Mouse (Mus musculus) midbrain, embryonic 14.5 days (tissue): ENCODE measurements around the gene Nrip1. TPM values are rescaled to one million over a fixed set of nuclear protein-coding genes. Genes with fewer than 3 reads are reported as not detected.

Experiments used
- ATAC-seq: fragments of 200-750 bp; cut with Nextera tagmentation; 2 replicates; pipeline ENCODE4 v1.8.0; 2017; ENCODE audit warnings: moderate number of reproducible peaks, moderate library complexity; ENCODE audit not compliant: low FRiP score, low TSS enrichment
- DNase-seq: peaks from one replicate; pipeline ENCODE4 v3.0.0-alpha.2; 2015
- H3K27ac ChIP-seq: fragments of 300-500 bp; sonication (generic); replicated peaks from 2 replicates; pipeline ENCODE4 v1.5.1; 2014; ENCODE audit warnings: mild to moderate bottlenecking, low read depth, low read length, moderate library complexity
- H3K27me3 ChIP-seq: fragments of 300-500 bp; sonication (generic); 2 replicates; pipeline ENCODE4 v1.6.1; 2014; ENCODE audit warnings: low read length, control low read depth, mixed read lengths; ENCODE audit not compliant: control insufficient read depth, insufficient read depth
- H3K36me3 ChIP-seq: fragments of 300-500 bp; sonication (generic); 2 replicates; pipeline ENCODE4 v1.6.1; 2014; ENCODE audit warnings: low read length, control low read depth; ENCODE audit not compliant: control insufficient read depth, insufficient read depth
- H3K4me1 ChIP-seq: fragments of 300-500 bp; sonication (generic); 2 replicates; pipeline ENCODE4 v1.6.1; 2014; ENCODE audit warnings: mild to moderate bottlenecking, antibody characterized with exemption, low read length, control low read depth; ENCODE audit not compliant: control insufficient read depth, insufficient read depth
- H3K4me2 ChIP-seq: fragments of 300-500 bp; sonication (generic); 2 replicates; pipeline ENCODE4 v1.6.1; 2014; ENCODE audit warnings: mild to moderate bottlenecking, low read length, moderate library complexity
- H3K4me3 ChIP-seq: fragments of 300-500 bp; sonication (generic); replicated peaks from 2 replicates; pipeline ENCODE4 v1.5.1; 2014; ENCODE audit warnings: low read depth, low read length
- H3K9ac ChIP-seq: fragments of 300-500 bp; sonication (generic); replicated peaks from 2 replicates; pipeline ENCODE4 v1.6.1; 2014; ENCODE audit warnings: mild to moderate bottlenecking, low read length, moderate library complexity
- H3K9me3 ChIP-seq: fragments of 300-500 bp; sonication (generic); 2 replicates; pipeline ENCODE4 v1.6.1; 2016; ENCODE audit warnings: low read length, control low read depth, mixed read lengths; ENCODE audit not compliant: control insufficient read depth
- WGBS: fragments of 180-500 bp; shearing (Covaris S2); extraction: QIAGEN DNeasy Blood & Tissue Kit; methylation state at CpG from one replicate; pipeline ENCODE4 v1.1.7; 2014; 5-methylcytosine and 5-hydroxymethylcytosine counted together
- polyA plus RNA-seq: library from polyadenylated mRNA; unstranded; fragments of >200 nt; fragmentation: Nextera tagmentation; extraction: Ambion mirVana; gene quantifications from 2 replicates; pipeline ENCODE4 v1.2.1, GENCODE M21; 2014

Nrip1 gene
- polyA plus RNA-seq, 1 experiment from 2014 or later: 34.7 TPM

DNA sequence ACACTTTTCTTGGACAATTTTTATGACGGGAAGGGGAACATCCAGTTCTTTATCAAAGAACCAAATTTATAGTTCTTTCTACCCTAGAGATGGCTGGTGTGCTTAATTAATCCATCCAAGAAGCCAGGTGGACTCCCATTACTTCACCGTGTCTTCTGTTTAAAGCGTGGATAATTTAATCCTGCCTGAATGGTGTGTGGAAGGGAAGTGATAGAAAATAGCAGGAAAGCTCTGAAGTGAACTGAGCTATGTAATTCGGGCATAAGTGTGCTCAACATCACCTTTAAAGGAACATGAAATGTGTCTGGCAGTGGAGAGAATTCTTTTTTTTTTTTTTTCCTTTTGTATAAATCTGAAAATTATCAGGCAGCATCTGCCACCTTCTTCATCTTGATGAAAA, 12.4 kb upstream of the Nrip1 start:
- H3K27me3 ChIP-seq: no peaks in the 10 kb centered on the region
- no peaks in the 10 kb centered on the region for H3K9me3 ChIP-seq
- DNase-seq (no peak), ATAC-seq (no peak)
- H3K9ac ChIP-seq: no peak overlapping the region
- H3K27ac ChIP-seq: no peak overlapping the region
- H3K4me3 ChIP-seq: no peak overlapping the region
- H3K4me2 ChIP-seq: no peak overlapping the region
- 31% methylated on average over 4 of the region's 4 CpGs for WGBS
- H3K36me3 ChIP-seq: no peaks in the 10 kb centered on the region
- H3K4me1 ChIP-seq: no peaks in the 10 kb centered on the region; the same call in 1 of the 2 replicates

- H3K27me3 ChIP-seq: no peaks in the 10 kb centered on the region
- H3K9ac ChIP-seq: no peak overlapping the region
- H3K36me3 ChIP-seq: no peaks in the 10 kb centered on the region
- H3K4me2 ChIP-seq: no peak overlapping the region
- 94% methylated on average over 3 of the region's 3 CpGs for WGBS
- ATAC-seq: no peak
- no peak overlapping the region for H3K27ac ChIP-seq
- DNase-seq: no peak
- H3K9me3 ChIP-seq: no peaks in the 10 kb centered on the region
- no peak overlapping the region for H3K4me3 ChIP-seq
- H3K4me1 ChIP-seq: no peaks in the 10 kb centered on the region
These were observed 3.6 kb upstream of the Nrip1 start for GRCm38 (mm10) chr16:76377211-76377610.

DNA sequence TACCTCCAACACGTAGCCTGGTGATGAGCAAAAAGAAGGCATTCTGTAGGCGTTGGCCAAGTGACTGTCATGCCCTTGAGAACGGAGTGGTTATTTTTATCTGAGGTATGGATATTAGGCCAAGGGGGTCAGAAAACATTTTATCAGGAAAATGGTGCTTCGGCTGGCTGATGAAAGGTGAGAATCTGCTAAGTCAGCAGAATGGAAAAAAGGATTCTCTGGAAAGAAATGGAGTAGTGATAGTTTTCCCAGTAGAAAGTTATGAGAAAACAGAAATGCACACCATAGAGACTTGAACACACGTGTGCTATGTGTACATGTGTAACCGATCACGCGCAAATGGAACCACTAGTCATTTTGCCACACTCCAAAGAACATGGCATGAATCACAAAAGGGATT, 3.0 kb upstream of the Nrip1 start:
- Histone ChIP-seq H3K36me3 (no peaks in the 10 kb centered on the region), H3K27me3 (no peaks in the 10 kb centered on the region), H3K27ac (no peak overlapping the region), H3K4me1 (no peaks in the 10 kb centered on the region), H3K4me3 (no peak overlapping the region), H3K9ac (no peak overlapping the region), H3K9me3 (no peaks in the 10 kb centered on the region), H3K4me2 (no peak overlapping the region)
- ATAC-seq (no peak), DNase-seq (no peak)
- 94% methylated on average over 8 of the region's 8 CpGs for WGBS

GRCm38 (mm10) chr16:76372941-76373561, 576 bp downstream of the Nrip1 start:
- Histone ChIP-seq H3K9me3 (no peaks in the 10 kb centered on the region), H3K27ac (peak overlapping the region; percentile 90), H3K4me2 (peak overlapping the region; percentile 66), H3K9ac (peak overlapping the region; percentile 83), H3K4me3 (peak overlapping the region; percentile 73), H3K4me1 (peaks cover 17% of the 10 kb centered on the region), H3K36me3 (no peaks in the 10 kb centered on the region), H3K27me3 (no peaks in the 10 kb centered on the region)
- DNase-seq (peak; percentile 93), ATAC-seq (peak; percentile 91)
- under 1% methylated on average over 64 of the region's 70 CpGs for WGBS

- peaks cover 17% of the 10 kb centered on the region for H3K4me1 ChIP-seq
- H3K4me3 ChIP-seq: peak overlapping the region; percentile 73
- no peaks in the 10 kb centered on the region for H3K36me3 ChIP-seq
- WGBS: under 1% methylated on average over 91 of the region's 102 CpGs
- peak overlapping the region; percentile 90 for H3K27ac ChIP-seq
- peak; percentile 75 for DNase-seq
- ATAC-seq: peak; percentile 74
- H3K9me3 ChIP-seq: no peaks in the 10 kb centered on the region
- H3K9ac ChIP-seq: peak overlapping the region; percentile 83
- no peaks in the 10 kb centered on the region for H3K27me3 ChIP-seq
- peak overlapping the region; percentile 66 for H3K4me2 ChIP-seq
These were observed 1.3 kb downstream of the Nrip1 start for GRCm38 (mm10) chr16:76372045-76372940.

DNA sequence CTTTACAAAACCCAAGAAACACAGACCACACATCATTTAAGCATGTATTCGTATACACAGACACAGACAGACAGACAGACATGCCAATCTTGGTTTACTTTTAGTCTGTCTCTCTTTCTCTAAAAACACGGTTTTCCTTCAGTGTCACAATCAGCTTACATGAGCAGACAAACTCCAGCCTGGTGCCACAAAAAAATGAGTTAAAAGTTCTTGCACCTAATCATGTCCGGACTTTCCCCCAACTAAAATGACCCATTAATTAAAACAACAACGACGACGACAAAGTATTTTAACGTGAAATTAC, 2.1 kb downstream of the Nrip1 start:
- no peaks in the 10 kb centered on the region for H3K36me3 ChIP-seq
- WGBS: 3% methylated on average over 7 of the region's 7 CpGs

GRCm38 (mm10) chr16:76370716-76371613, 2.7 kb downstream of the Nrip1 start:
- peak overlapping the region; percentile 66 for H3K4me2 ChIP-seq
- ATAC-seq (no peak), DNase-seq (peak; percentile 57)
- WGBS: 33% methylated on average over 12 of the region's 12 CpGs
- H3K9ac ChIP-seq: peak overlapping the region; percentile 83; the same call in 1 of the 2 replicates
- peak overlapping the region; percentile 73 for H3K4me3 ChIP-seq
- no peaks in the 10 kb centered on the region for H3K27me3 ChIP-seq
- no peaks in the 10 kb centered on the region for H3K36me3 ChIP-seq
- H3K27ac ChIP-seq: no peak overlapping the region
- no peaks in the 10 kb centered on the region for H3K9me3 ChIP-seq
- peaks cover 17% of the 10 kb centered on the region for H3K4me1 ChIP-seq

More for the DNA sequence above, 2.1 kb downstream of the Nrip1 start:
- H3K4me2 ChIP-seq: peak overlapping the region; percentile 66
- DNase-seq (peak; percentile 33), ATAC-seq (no peak)
- H3K27ac ChIP-seq: peak overlapping the region; percentile 90; the same call in 1 of the 2 replicates
- H3K27me3 ChIP-seq: no peaks in the 10 kb centered on the region
- H3K4me1 ChIP-seq: peaks cover 17% of the 10 kb centered on the region
- no peaks in the 10 kb centered on the region for H3K9me3 ChIP-seq
- H3K4me3 ChIP-seq: peak overlapping the region; percentile 73
- H3K9ac ChIP-seq: peak overlapping the region; percentile 83

DNA sequence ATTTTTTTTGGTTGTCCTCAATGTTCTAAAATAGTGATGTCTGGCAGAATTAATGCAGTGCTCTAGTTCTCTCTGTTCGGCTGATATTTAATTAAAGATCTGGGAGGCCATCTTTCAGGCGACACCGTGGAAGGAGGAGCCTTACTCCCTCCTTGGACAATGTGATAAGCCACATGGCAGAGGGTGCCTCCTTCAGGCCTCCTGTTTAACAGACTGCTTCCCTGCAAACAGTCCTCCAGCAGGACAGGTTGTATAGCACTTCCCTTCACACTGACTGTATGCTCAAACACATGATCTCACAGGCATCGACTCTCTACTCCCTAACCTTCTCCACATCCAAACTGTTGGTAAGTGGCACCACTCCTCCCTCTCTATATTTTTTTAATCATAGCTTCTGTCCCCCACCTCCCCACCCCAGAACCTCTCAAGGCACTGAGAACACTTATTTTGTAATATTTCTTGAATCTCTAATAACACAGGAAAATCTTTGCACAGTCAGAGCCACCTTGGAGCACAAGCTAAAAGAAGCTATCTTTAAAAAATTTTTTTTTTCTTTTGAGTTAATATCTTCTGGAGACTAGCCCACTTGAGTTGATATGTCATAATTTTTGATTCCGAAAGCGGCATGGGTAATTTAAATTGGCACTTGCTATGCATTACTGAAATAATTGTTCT, 3.4 kb downstream of the Nrip1 start:
- Histone ChIP-seq H3K4me1 (peaks cover 19% of the 10 kb centered on the region), H3K36me3 (no peaks in the 10 kb centered on the region), H3K9me3 (no peaks in the 10 kb centered on the region), H3K4me3 (0 out of 2 replicates have a peak overlapping the region, but pooled peaks have one; percentile 9), H3K27me3 (no peaks in the 10 kb centered on the region), H3K27ac (no peak overlapping the region), H3K9ac (no peak overlapping the region), H3K4me2 (peak overlapping the region; percentile 66)
- peak; percentile 72 for DNase-seq
- 37% methylated on average over 6 of the region's 6 CpGs for WGBS
- ATAC-seq: no peak
